Mouse (Mus musculus) adrenal gland, postnatal 10 days (tissue): Measurements from ENCODE around the gene Ear14. TPM values are rescaled to one million over a fixed set of nuclear protein-coding genes. Genes with fewer than 3 reads are reported as not detected.
"Not testable (repeated sequence)": the region's sequence is repeated elsewhere in the genome, so short reads cannot be mapped to it uniquely, and the experiment has no call there.

ENCODE experiments used
- DNase-seq: peaks from one replicate; pipeline ENCODE4 v3.0.0; 2021; ENCODE audit warnings: mixed read lengths
- long read RNA-seq, 2 experiments: library from polyadenylated mRNA; stranded (forward); transcript quantifications; one replicate each; pipeline ENCODE4 v2.0.0; 2021
- total RNA-seq, 2 experiments: library from RNA; stranded (reverse); gene quantifications; 2 replicates each; pipeline ENCODE4 v1.2.3; 2021

Ear14 gene
- not detected for total RNA-seq
- long read RNA-seq, experiment 1: 0 reads
- long read RNA-seq, experiment 2: 0 reads

DNA sequence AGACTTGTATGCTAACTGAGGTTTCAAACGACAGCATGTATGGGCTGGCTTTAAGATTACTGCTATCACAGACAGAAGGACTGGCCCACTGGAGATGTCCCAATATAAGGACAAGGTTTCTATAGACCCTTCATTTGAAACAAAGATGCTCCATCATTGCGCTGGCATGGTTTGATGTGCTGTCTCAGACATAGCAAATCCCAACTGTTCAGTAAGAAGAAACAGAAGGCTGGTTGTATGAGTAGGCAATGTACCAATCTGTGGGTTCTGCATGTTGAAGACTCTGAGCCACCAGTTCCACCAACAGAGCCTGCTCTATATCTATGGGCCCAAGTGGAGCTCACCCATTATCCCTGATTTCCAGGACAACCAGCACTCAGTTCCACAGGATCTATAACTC lies at the start of gene Ear14:
Gene Ear14 (plus strand): TSS at position 277 of the 400 bp plus-strand sequence.
- DNase-seq: no peak

DNA sequence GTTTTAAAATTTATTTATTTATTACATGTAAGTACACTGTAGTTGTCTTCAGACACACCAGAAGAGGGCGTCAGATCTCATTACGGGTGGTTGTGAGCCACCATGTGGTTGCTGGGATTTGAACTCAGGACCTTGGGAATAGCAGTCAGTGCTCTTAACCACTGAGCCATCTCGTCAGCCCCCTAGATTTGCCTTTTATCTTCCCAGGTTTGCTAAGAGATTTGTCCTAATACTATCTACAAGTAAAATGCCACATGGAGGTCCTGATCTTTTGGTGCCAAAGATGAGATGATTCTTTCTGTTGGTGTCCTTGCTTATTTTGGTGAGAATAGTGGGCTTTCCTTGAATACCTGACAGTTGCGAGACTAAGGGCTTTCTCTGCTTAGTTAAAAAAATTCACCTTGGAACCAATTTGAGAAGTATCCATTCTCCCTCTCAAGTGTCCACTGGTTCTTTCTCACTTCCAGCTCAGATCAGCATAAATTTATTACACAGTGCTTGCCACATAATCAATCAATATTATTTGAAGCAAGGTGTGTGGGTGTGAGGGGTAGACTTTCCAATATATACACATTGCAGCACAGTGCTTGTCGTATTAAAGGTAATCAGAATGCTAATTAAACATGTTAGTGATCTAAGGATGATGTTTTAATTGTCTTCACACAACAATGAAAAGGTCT lies 47.0 kb upstream of the Ear14 start:
- DNase-seq: no peak

DNA sequence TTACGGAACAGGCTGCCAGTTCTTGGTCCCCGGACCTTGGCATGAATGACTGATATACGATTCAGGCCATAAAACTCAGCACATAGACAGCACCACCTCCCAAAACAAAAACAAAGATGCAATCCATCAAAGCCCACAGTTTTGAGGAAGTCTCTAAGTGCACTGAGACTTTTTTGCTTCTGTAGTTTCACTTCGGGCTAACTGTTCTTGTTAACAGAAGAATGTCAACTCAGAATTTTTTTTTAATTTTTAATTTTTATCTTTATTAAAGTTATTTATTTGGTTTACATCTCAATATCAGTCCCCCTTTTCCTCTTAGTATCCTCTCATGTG lies 46.5 kb upstream of the Ear14 start:
- no peak for DNase-seq

DNA sequence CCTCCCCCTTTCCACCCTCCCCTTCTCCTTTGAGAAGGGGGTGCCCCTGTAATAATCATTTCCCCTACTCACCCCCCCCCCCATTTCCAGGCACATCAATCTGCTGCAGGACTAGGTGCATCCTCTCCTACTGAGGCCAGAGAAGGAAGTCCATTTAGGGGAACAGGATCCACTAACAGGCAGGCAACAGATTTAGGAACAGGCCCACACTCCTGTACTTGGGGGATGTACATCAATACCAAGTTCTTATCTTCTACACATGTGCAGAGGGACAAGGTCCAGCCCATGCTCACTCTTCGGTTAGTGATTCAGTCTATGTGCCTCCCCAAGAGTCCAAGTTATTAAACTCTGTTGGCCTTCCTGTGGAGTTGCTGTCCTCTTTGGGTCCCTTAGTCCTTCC lies 46.1 kb upstream of the Ear14 start:
- no peak for DNase-seq

DNA sequence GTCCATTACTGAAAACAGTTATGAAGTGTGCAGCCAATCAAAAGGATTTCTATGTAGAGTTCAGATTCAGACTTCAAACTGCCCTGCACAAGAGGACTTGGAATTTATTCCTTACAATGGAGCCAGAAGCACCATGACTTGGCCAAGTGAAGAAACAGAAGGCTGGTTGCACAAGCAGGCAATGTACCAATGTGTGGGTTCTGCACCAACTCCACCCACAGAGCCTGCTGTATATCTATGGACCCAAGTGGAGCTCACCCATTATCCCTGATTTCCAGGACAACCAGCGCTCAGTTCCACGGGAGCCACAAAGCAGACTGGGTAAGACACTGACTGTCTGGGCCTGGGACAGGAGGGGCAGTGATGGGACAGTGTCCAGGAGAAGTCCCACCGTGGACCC lies 41.2 kb upstream of the Ear14 start, which contains the start of gene Rnase2b:
Gene Rnase2b (plus strand): TSS at position 285 of the 400 bp plus-strand sequence.
- not testable (repeated sequence) for DNase-seq

DNA sequence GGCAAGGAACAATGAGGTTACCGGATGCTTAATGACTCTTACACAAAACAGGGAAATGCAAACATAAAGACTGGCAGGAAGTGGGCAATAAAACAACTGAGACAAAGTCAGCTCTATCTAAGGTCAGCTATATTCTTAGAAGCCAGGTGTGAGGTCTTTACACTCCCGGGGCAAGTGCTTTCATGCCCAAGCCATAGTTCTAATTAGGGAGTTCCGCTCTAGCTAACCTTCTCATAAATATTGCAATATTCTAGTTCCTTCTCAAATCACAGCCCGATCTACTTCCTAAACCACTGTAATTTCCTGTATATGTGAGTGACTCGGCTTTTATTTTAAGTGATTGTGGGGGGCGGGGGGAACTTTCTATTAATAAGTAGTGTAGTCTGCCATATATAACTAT lies 39.9 kb upstream of the Ear14 start:
- DNase-seq: not testable (repeated sequence)

DNA sequence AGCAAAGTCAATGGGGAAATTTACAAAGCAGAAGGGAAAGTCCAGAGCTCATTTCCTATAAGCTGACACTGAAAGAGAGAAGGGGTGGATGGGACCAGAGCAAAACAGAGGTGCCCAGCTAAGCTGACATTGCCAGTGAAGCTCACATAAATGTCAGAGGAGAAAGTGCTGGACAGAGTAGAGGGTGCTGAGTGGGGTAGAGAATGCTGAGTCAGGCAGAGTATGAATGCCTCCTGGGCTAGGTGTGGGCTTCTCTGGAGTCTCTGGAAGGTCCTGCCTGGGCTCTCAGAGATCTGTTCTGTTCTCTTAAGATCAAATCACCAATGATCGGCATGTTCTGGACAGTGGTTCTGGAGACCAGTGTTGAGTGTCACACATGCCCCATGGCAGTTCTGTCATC lies 37.8 kb upstream of the Ear14 start:
- DNase-seq: no peak

DNA sequence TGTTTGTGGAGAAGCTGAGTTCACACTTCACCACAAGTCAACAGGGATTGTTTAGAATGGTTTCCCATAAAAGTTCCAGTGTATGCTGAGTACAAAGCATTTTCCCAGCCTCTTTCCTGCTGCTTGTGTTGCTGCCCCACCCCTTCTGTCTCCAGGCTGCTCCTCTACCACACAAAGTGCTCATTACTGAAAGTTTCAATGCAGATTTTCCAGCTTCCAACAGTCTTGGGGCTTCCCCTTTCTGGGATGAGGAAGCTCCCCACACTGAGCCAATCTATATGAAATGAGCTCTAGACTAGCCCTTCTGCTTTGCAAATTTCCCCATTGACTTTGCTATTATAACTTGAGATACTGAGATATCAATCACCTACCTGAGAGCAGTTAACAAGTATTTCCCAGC lies 37.1 kb upstream of the Ear14 start:
- no peak for DNase-seq

DNA sequence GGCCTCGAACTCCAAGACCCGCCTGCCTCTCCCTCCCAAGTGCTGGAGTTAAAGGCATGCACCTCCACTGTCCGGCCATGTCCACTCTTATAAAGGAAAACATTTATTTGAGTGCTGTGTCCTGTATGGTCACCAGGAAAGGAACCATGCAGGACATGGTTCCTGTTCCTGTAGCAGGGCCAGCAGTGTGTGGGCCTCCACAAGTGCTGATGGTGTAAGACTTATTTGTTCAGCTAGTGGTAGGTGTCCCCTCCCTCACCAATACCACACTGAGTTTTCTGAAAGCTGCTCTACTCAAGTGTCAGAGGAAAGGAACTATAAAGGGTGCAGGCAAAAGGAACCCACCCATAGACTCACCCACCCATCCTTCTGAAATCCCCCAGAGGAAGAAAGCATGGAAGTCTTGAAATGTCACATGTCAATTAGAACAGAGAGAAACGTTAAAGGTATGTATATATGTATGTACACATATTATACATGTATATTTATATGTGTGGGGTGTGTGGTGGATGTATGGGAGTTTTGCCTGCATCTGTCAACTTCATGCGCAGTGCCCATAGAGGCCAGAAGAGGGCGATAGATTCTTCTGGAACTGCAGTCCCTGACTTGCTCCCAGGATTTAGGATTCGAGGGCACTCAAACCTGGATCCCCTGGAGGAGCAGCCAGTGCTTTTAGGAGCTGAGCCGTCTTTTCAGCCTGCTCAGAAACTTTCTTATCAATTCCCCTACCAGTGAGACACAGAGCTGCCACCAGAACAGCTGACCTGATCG lies 30.9 kb upstream of the Ear14 start:
- DNase-seq: peak; percentile 51

DNA sequence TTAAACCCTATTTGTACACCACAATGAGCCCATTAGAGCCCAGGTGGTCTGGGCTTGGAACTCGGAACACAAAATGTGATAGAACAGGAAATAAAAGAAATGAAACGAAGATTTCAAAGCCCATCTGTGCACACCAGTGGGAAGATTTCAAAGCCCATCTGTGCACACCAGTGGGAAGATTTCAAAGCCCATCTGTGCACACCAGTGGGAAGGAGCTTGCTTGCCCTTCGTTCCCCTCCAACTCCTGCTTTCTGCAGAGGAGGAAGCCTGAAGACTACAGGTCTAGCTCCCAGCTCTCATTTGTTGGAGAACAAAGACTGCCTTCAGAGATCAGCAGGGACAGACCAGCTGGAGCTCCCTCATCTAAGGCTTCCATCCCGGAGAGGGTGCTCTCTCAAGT lies 30.2 kb upstream of the Ear14 start:
- peak; percentile 2 for DNase-seq

DNA sequence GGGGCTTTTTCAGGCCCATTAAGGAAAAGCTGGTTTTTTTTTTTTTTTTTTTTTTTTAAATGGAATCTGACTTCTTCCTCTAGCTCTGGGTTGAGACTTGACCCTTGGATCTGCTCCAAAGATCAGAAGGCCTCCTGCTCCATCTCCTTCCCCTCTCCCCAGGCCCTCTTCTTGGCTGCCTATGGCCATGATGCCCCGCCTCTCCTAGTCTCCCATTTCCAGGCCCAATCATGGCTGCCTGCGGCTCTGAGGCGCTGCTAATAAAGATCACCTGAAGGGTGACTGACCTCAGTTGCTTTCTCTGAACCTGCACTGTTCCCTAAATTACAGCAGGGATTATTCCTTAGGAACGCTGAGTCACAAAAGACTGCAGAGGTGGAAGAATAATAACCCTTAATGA lies 29.3 kb upstream of the Ear14 start:
- no peak for DNase-seq

DNA sequence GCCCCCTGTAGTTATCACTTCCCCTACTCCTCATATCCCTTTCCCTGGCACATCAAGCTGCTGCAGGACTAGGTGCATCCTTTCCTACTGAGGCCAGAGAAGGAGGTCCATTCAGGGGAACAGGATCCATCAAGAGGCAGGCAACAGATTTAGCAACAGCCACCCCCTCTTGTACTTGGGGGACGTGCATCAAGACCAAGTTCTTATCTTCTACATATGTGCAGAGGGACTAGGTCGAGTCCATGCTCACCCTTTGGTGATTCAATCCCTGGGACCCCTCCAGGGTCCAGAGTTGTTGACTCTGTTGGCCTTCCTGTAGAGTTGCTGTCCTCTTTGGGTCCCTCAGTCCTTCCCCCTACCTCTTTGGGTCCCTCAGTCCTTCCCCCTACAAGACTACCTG lies 22.1 kb upstream of the Ear14 start:
- not testable (repeated sequence) for DNase-seq

DNA sequence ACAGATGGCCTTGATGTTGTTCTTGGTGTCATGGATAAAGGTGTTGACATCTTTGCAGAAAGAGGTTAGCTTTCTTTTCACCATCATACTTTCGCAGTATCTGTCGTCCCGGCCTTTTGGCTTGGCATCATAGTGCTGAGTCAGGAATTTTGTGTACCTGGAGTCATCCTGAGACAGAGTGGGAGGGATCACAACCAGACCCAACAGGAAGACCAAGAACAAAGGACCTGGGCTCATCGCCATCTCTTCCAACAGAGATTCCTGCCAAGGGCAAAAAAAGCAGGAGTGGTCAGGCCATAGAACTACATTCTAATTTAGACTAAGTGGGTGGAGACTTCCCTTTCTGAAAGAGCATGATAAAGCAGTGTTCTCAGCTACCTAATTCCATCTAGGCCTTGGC lies 7.5 kb upstream of the Ear14 start:
- DNase-seq: no peak

DNA sequence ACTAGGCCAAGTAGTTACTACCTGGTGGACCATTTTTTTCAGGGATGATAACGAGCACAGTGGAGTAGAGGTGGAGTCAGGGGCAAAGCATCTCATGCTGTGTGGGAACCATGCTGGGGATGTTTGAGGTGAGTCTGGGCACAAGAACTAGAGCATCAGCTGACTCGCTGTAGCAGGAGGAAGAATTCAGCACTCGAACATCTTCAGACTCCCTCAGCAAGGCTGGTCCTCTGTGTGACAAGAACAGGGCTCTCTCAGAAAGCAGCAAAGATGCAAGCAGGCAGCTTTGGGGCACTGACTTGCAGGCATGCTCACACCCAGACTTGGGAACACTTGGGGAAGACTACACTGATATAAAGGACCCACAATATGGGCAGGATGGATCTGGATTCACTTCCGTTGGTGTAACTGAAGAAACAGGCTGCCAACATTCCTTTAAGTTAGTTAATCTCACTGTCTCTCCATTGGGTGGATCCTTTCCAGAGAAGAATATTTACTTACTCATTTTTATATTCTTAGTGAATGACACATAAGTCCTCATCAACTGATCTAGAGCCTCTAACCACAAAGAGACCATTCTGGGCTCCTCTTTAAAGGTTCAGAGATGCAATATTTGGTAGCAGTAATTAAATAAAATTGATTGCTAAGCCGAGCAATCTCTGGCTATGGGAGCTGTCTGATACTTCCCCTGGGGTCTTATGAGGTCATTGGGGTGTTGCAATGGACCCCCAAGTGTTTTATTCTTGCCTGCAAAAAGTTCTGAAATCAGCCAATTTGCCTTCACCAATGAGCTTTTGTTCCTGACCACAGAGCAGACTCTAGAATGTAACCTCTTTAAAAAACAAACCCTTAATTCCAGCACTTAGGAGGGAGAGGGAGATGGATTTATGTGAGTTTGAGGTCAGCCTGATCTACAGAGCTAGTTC lies 3.8 kb upstream of the Ear14 start, which contains the start of gene Ang2:
Gene Ang2 (minus strand): TSS at position 51 of the 926 bp plus-strand sequence.
- no peak for DNase-seq

DNA sequence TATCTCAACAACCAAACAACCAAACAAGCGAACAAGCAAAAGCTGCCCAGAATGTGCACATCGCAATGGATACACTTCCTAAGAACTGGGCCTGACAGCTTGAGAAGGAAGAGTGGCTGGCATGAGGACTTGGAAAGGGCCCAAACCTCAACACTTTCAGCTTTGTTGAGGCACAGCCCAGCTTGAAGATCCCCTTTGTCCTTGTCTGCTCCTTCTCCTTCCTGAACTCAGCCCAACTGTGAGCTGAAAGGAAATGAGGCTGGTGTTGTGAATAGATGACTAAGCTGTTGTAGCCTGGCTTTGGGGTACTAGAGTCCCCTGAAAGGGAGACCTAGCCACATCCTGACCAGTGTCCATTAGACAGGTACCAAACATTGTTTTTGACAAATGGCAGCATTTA lies 3.1 kb upstream of the Ear14 start:
- no peak for DNase-seq

DNA sequence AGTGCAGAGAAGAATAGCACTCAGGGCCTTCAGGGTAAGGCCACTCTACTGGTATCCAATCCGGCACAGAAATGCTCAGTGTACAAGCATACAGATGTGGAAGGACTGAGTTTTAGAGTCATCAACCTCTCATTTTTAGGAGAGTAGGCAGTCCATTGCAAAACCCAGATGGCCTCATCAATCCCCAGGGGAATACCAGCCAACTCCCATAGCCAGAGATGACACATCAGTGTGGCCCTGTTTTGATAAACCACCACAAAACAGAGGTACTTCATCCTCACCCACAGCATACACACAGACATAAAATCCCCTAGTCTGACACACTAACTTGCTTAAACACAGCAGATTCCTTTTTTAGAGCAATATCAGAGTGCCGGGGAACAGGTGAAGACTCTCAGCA lies 2.7 kb upstream of the Ear14 start:
- no peak for DNase-seq

DNA sequence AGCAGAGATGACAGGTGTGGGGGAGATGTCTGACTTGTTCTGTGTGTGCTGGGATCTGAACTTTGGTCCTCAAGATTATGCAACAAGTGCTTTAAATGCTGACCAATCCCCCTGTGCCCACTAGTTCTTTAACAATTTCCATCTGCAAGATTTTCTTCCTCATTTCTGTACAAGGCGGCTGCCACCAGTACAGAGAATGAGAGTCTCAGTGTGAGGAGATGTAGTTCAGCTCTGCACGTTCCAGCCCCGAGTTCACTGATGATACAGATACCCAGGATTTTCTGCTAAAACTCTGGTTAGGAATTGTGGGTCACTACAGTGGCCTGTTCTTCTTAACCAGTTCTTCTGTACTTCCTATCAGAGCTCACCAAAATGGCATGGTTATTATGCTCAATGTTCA lies 16.9 kb downstream of the Ear14 start:
- DNase-seq: not testable (repeated sequence)

DNA sequence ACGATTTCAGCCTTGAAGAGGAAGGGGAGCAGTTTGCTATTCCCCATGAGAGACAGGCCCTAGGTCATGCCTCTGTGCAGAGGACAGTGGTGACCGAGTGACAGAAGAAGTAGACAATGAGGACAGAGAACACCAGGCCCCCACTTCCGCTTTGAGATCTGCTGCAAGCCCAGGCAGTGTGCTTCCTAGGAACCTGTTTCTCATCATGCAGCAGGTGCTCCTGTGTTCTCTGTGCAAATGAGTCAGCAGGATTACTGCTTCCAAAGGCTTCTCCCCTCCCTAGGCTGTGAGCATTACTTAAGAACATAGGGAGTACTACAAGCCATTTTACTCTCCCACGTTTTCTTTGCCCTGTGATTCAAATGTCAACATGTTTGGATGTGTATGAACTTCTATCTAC lies 26.5 kb downstream of the Ear14 start:
- DNase-seq: not testable (repeated sequence)

DNA sequence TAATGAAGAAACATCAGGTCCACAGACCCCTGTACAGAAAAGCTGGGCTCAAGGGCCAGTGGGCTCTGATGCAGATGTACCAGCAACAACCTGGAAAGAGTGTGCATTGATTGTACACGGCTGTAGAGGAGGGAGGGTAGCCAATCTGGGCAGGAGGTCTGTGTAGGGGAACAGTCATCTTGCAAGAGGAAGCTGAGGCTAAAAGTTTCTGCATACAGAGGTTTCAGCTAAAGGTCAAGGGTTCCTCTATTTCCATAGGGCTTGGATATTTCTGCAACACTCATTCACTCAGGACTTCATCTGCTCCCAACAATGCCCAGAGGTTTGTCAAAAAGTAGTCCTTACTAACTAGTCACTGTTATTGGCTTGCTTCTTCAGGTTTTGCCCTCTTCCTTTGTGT lies 34.3 kb downstream of the Ear14 start:
- DNase-seq: not testable (repeated sequence)

DNA sequence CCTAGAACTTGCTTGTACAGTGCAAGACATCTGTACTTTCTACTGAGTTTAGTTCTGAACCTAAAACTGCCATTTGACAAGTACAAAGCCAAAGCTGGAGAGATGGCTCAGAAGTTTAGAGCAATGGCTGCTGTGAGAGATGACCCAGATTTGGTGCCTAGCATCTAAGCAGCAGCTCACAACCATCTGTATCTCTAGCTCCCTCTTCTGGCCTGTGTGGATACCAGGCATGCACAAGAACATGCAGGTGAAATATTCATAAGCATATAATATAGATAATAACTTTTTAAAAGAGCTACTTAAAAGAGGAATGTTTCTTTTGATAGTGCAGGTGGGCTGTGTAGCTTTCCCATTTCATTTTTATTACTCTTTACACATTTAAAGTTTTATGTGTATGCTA lies 37.7 kb downstream of the Ear14 start:
- peak; percentile 60 for DNase-seq

DNA sequence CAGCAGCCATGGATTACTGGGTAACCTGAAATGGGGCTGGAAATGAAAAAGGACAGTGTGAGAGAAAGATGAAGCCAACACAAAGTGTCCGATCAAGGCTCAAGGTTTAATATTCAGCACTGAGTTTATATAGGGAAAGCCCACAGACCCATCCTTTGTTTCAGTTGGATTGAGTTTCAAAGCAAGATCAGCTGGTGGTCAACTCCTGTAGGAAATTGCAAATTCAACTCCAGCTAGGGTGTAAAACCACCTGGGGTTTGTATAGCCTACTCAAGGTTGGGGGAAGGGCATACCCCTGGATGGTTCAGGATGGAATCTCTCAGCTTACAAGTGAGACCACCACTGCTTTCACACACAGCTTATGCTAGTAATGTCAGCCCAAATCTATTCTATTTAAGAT lies 44.5 kb downstream of the Ear14 start:
- DNase-seq: no peak

DNA sequence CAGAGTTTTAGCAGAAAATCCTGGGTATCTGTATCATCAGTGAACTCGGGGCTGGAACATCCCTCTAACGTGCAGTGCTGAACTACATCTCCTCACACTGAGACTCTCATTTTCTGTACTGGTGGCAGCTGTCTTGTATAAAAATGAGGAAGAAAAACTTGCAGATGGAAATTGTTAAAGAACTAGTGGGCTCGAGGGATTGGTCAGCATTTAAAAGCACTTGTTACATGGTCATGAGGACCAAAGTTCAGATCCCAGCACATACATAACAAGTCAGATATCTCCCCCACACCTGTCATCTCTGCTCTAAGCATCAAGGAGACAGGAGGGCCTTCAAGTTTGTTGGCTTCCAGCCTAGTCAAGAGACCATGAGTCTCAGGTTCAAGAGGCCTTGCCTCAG lies 47.2 kb downstream of the Ear14 start:
- no peak for DNase-seq

DNA sequence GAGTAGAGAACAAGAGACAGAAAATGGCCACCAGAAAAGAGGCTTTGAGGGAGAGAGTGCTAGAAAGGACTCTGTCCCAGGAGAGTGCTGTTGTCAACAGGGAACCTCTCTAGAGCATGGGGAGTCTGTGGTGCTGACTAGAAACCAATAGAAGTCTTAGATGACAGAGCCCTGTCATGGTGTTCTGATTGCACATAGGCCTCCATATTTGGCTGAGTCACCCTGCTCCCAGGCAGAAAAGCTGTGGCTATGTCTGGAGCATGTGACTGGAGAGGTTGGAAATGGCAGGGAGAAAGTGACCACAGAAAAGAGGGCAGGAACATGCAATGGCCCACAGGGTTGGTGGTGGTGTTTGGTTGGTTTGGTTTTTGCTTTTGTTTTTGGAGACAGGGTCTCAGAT lies 49.0 kb downstream of the Ear14 start:
- DNase-seq: not testable (repeated sequence)
